Mouse (Mus musculus) inflammation-experienced regulatory T-cells, adult 16 weeks (primary cell): ENCODE data around the gene Srrm3. TPM values are rescaled to one million over a fixed set of nuclear protein-coding genes. Genes with fewer than 3 reads are reported as not detected.

Source experiments
- polyA plus RNA-seq: library from polyadenylated mRNA; unstranded; fragments of 100-300 nt; shearing (Covaris generic); gene quantifications from one replicate; pipeline ENCODE4 v1.2.1, GENCODE M21; 2017

Gene Srrm3
- polyA plus RNA-seq: not detected

DNA sequence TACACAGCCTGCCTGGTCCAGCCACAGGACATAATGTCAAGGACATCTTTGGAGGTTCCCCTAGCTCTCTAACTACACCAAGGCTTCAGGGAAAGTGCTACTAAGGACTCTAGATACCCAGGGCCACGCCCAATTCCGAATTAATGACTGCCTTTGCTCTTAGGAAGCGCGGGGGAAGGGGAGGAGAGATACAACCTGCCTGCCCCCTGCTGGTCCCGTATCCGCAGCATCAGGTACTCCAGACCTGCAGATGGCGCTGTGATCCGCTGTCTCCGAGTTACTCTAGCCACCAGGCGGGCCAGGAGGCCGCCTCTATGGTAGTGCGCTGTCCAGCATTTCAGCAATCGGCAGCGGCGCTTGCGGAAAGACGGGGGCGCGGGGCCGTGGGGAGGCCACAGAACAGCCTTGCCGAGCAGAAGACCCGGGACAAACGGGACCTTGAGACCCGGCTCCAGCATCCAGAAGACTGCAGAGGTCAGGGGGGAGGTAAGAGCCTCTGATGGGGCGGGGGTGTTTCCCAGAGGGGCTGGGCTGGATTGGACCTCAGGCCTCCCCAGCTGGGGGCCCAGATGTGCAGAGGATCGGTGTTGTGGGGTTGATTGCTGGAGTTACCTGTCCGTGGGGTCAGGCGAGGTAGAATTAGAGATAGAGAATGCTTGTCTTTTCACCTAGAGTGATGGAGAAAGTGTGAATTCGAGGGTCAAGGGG lies at the start of gene Srrm3:
Gene Srrm3 (plus strand): TSS at position 336 of the 708 bp plus-strand sequence.

DNA sequence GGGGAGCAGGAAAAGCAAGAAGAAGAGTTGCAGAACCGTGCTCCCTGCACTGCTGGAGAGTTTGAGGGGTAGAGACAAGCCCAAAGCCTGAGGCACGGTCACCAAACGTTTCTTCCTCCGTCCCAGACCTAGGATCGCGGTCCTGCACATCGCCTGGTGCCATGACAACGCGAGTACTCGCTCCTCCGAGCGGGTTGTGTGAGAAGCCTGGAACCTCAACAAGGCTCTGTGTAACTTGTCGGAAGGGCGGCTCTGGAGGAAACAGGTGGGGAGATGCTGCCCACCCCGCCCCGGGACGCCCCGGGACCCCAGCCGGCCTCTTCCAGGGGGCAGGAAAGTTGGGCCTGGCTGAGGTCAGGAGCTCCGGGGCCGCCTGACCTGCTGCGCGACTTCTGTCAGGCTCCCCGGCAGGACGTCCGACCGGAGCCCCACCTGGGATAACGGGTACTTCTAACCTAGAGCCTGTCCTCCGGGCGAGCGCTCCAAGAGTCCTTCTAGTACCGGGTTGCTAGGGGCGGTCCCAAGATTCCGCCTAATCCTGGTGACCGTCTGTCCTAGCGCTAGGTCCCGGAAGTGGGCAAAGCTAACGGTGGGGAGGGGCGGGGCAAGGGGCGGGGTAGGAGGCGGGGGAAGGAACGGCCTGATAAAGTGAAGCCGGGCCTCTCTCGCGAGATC lies 28.8 kb upstream of the Srrm3 start, which contains the start of gene Styxl1:
Gene Styxl1 (minus strand): TSS at position 590 of the 675 bp plus-strand sequence.

DNA sequence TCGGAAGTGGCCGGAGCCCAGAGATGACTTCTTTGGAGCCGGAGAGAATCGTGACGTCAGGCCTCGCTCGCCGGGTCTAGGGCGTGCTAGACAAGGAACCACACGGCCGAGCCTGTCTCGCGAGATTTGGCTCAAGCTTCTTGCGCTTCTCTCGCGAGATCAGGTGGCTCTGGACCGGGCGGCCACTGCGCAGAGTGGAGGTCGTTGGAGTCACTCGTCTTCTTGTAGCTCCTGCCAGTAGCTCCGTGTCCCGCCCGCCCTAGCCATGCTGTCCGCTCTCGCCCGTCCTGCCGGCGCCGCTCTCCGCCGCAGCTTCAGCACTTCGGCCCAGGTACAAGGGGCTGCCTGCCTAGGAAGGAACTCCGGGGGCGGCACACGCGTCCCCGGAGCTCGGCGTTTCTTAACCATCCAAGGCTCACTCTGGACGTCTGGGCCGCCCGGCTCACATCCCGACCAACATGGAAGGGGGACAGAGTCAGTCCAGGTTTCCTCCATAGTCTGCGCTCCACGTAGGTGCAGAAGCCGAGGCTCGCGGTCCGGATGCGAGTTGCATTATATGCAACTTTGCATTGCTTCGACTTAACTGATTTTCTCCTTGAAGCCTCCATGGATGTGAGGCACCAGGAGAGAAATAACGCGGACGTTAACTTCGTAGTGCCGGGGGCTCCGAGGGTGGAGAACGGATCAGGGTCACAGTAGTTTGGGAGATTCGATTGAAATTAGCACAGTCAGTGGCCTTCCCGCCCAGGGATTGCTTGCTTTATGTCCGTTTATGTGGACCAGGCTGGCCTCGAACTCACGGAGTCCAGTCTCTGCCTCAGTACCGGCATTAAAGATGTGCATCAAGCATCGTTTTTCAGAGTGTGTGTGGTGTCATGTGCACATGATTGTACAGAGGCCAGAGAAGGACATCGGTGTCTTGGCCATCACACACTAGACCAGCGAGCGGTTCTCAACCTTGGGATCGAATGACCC lies 27.9 kb upstream of the Srrm3 start, which contains the start of gene Mdh2:
Gene Mdh2 (plus strand): TSS at position 10 of the 975 bp plus-strand sequence.

DNA sequence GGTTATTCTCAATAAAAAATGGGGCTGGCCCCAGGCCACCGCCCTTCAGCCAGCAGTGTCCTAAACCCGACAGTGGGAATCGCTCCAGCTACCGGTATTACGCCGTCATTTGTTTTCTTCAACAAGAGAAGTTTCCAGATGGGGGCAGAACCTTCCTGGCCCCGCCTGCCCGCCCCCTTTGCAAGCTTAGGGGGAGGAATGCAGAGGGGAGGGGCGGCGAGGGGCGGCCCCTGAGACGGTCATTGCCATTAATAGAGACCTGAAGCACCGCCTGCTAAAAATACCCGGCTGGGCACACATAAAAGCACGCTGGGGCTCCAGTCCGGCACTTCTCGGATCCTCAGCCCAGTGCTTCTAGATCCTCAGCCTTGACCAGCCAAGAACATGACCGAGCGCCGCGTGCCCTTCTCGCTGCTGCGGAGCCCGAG lies 81.0 kb downstream of the Srrm3 start, which contains the start of gene Hspb1:
Gene Hspb1 (plus strand): TSS at position 245 of the 428 bp plus-strand sequence.

Other genes with a start within 250 kb of the Srrm3 start
- not detected for gene Ccl26, start 243.3 kb upstream of the Srrm3 start, polyA plus RNA-seq
- gene Ccl24, start 233.8 kb upstream of the Srrm3 start, polyA plus RNA-seq: 0.72 TPM
- 43.4 TPM for gene Rhbdd2, start 174.3 kb upstream of the Srrm3 start, polyA plus RNA-seq
- 93.5 TPM for gene Por, start 136.9 kb upstream of the Srrm3 start, polyA plus RNA-seq
- 72.4 TPM for gene Tmem120a, start 62.4 kb upstream of the Srrm3 start, polyA plus RNA-seq
- 1.0 TPM for gene Styxl1, start 28.5 kb upstream of the Srrm3 start, polyA plus RNA-seq
- 565 TPM for gene Mdh2, start 28.4 kb upstream of the Srrm3 start, polyA plus RNA-seq
- gene Hspb1, start 81.0 kb downstream of the Srrm3 start, polyA plus RNA-seq: 1.6 TPM
- gene Ywhag, start 127.7 kb downstream of the Srrm3 start, polyA plus RNA-seq: 65.2 TPM
- 1.1 TPM for gene Ssc4d, start 167.6 kb downstream of the Srrm3 start, polyA plus RNA-seq
- gene Zp3, start 173.2 kb downstream of the Srrm3 start, polyA plus RNA-seq: not detected
- gene Dtx2, start 187.9 kb downstream of the Srrm3 start, polyA plus RNA-seq: 25.0 TPM
- not detected for gene Upk3b, start 231.6 kb downstream of the Srrm3 start, polyA plus RNA-seq
- not detected for gene Upk3bl, start 247.6 kb downstream of the Srrm3 start, polyA plus RNA-seq